Mouse (Mus musculus): Measurements from ENCODE around the gene Gm10300. TPM values are rescaled to one million over a fixed set of nuclear protein-coding genes. Genes with fewer than 3 reads are reported as not detected.
A peak's percentile ranks its signal among the peaks of the same experiment; 100 is the strongest.

Gm10300 gene
- total RNA-seq, 2 experiments from 2014 or later: 0.31 TPM; not detected in 1

GRCm38 (mm10) chr4:132049549-132050200, 24.8 kb upstream of the Gm10300 start:
- no peak for ATAC-seq (replicated peaks; ENCODE audit: poor library complexity, severe bottlenecking)

DNA sequence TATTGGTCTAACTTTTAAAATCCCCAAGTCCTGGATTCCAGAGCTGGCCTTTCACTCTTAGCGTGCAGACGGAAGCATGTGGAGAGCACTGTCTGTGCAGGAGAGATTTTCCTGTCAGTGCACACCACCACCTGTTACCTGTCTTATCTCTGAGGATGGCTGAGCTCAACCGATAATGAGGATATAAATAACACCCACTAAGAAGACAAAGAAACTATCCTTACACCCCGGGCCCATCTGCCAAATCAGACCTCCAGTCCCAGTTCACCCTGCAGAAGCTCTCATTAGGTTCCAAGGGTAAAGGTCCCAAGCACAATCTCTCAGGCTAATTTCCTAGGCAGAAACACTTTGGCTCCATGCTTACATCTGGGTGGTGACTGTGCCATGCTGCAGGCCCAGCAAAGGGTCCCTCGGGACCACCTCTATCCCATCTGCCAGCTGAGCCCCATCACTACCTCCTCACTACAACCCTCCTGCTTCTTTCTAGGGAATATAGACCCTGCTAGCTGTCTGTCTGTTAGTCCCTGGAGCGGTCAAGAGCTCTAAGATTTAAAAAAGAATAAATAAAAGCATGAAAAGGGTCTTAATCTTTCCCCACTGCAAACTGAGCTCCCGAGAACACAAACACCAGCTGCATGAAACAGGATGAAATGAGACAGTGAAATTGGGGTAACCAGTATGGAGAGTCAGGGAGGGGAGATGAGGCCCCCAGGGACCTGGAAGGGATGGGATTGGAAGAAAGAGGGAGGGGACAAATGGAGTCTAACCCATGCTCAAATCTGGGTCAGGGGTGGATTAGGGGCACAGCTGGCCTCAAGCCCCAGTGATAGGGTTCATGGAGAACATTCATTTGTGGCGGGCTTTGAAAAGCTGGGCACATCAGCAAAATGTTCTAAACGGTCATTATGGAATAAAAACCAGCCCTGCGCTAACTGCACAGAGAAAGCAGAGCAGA, 22.9 kb upstream of the Gm10300 start:
- no peak for ATAC-seq (replicated peaks; ENCODE audit: poor library complexity, severe bottlenecking)

DNA sequence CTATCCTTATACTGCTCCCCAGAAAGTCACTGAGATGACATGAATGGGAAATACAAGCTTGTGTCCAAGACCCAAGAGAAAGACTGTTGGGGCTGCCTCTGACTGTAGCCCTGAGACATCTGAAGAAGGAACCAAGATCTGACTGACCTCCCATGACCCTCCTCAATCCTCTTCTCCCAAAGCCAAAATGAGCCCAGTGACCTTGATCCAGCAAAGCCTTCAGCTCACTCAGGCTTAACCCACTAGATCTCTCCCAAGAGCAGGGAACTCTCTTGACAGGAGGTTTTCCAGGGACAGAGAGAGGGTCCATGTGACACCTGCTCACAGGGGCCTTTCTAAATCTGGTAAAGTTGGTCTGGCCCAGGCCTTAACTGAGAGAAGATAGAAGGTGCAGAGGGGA, 17.2 kb upstream of the Gm10300 start:
- ATAC-seq (replicated peaks; ENCODE audit: poor library complexity, severe bottlenecking): no peak

DNA sequence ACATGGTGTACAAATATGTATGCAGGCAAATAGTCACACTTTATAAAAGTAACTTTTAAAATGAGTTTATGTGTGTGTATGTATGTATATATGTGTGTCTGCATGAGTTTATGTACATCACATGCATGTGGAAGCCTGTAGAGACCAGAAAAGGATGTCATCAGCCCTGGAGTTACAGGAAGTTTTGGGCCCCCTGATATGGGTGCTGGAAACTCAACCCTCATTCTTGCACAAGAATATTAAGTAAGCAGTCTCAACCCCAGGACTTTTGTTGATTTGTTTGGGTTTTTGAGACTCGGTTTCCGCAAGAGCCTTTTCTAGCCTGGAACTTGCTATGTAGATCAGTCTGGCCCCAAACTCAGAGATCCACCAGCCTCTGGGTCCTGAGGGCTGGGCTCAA, 15.0 kb upstream of the Gm10300 start:
- peak; percentile 85 for ATAC-seq (replicated peaks; ENCODE audit: poor library complexity, severe bottlenecking)

DNA sequence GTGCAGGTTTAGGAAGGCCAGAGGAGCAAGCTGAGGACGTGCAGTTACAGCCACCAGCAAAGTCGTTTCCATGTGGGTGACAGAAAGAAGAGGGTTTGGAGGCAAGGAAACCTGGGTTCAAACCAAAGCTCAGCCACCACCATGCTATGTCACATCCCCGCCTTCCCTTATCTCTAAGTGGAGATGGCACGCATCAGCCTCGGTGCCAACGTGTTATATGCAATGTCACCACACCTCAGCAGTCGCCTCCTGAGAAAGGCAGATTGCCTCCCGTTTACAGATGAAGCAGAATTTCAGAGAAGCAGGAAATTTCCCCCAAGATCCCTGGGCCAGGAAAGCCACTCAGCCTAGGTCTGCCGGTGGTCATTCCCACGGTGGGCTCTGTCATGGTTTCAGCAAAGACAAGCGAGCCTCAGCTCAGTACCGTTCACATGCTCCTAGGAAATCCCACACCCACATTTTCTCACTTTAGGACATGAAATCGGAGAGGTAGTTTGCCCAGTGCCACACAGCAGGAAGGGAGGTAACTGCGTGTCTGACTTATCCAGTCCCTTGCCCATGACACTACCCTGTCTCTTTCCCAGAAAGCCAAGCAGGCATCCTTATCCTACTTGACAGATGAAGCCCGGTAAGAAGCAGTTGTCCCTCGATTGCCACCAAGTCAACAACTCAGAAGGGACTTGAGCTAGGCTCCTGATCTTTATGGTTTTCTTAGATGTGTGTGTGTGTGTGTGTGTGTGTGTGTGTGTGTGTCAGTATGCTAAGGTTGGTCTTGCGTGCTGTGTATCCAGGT, 14.3 kb upstream of the Gm10300 start:
- ATAC-seq (replicated peaks; ENCODE audit: poor library complexity, severe bottlenecking): no peak; the same call in 1 of the 2 replicates

- ATAC-seq (replicated peaks; ENCODE audit: poor library complexity, severe bottlenecking): no peak
These were observed 12.2 kb upstream of the Gm10300 start for GRCm38 (mm10) chr4:132062289-132062688.

DNA sequence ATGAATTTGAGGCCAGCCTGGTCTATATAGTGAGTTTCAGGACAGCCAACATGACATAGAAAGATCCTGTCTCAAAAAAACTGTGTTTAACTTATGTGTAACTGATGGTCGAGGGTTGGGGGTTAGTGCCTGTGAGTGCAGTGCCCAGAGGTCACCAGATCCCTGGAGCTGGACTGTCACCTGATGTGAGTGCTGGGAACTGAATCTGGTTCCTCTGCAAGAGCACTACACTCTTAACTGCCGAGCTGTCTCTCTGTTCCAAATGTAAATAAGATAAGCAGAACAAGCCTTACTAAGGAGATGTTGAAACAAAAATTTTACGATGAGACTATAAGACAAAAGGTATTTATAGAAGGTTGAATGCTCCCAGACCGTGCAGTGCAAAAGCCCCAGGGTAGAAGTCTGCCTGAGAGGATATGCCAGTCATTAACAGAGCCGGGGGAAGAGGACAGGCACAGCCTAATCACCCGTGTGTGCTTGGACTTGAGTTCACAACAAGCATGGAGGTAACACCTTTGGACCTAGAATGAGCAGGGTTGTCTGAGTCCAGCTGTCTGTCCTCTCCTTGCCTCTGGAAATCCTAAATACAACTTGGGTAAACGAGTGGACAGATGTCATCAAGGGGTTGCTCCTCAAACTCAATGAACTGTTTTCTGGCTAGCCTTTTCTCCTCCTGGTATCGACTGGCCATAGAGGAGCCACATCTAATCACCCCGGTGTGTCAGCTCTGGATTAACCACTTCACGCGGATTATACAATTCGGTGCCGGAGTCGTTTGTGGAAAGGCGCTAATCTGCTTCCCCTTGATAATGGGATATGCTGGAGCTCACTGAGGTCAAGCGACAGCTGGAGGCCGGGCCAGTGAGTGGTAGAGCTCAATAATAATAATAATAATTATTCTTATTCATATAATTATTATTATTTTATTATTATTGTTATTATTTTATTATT, 11.3 kb upstream of the Gm10300 start:
- ATAC-seq (replicated peaks; ENCODE audit: poor library complexity, severe bottlenecking): no peak

- ATAC-seq (replicated peaks; ENCODE audit: poor library complexity, severe bottlenecking): no peak
These were observed 9.9 kb upstream of the Gm10300 start for GRCm38 (mm10) chr4:132064550-132064949.

DNA sequence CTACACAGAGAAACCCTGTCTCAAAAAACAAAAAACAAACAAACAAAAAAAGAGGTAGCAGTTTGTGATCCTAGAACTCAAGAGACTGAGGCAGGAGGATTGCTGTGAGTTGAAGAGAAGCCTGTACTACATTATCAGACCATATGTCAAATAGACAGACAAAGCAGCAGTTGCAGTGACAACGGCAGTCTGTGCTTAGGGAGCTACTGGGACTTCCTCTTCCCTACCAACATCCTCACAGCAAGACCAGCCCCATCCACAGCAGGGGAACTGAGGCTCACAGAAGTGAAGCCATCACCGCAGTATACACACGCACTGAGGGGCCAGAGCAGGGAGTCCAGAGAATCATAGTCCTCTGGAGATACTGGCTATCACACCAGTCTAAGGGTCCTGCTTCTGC, 8.9 kb upstream of the Gm10300 start:
- peak; percentile 86 for ATAC-seq (replicated peaks; ENCODE audit: poor library complexity, severe bottlenecking)

GRCm38 (mm10) chr4:132066101-132066773, 8.3 kb upstream of the Gm10300 start:
- ATAC-seq (replicated peaks; ENCODE audit: poor library complexity, severe bottlenecking): no peak

GRCm38 (mm10) chr4:132067112-132067937, 7.2 kb upstream of the Gm10300 start:
- ATAC-seq (replicated peaks; ENCODE audit: poor library complexity, severe bottlenecking): no peak

DNA sequence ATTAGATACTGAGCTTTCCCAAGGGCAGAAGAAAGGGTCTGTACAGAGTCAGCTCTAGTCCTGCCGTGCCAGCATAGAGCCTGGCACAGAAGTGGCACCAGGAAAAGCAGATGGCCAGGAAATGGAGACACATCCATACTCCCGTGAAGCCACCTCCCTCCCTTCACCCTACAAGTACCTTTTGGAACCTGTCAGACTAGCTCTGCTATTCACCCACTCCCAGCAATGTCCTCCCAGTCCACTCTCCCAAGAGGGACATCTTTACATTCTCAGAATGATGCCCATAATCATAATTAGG, 6.6 kb upstream of the Gm10300 start:
- no peak for ATAC-seq (replicated peaks; ENCODE audit: poor library complexity, severe bottlenecking)

DNA sequence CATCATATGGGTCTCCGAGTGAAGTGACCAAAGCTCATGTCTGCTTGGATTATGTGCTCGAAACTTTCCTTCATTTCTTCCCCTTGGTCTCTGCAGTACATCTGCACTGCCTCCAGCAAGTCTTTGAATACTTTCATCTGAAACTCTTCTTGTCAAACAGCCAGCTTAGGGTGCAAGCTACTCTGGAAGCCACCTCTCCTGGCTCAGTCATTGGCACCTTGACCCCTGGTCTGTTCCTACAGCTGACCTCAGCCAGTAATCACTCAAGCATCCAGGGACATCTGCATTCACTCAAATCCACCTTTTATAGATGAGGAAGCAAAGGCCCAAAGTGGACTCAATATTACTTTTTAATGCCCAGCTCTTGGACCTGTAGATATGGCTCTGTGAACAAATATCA, 2.8 kb upstream of the Gm10300 start:
- ATAC-seq (replicated peaks; ENCODE audit: poor library complexity, severe bottlenecking): no peak

DNA sequence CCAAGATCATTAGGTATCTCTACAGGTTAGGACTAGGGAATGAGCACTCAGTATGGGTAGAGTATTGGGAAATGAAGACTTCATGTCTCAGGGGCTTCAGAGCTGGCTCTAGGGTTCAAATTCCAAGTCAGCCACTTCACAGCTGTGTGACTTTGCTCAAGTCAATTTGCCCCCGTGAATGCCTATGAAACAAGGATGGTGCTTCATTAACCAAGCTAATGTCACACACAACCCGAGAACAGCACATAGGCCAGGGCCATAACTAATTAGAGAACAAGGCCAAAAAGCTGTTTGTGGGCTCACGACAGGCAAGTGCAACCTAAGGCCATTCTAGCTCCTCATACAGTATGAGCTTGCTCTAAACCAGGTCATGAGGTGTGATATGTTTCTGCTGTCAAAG, 2.3 kb upstream of the Gm10300 start:
- ATAC-seq (replicated peaks; ENCODE audit: poor library complexity, severe bottlenecking): no peak

GRCm38 (mm10) chr4:132072946-132073345, 1.6 kb upstream of the Gm10300 start:
- no peak for ATAC-seq (replicated peaks; ENCODE audit: poor library complexity, severe bottlenecking)

- peak; percentile 69 for ATAC-seq (replicated peaks; ENCODE audit: poor library complexity, severe bottlenecking)
These were observed 654 bp downstream of the Gm10300 start, which contains the start of gene Epb41 for GRCm38 (mm10) chr4:132074933-132075769. Gene Epb41, minus strand, starts transcription at chr4:132075321.

GRCm38 (mm10) chr4:132075796-132076195, 1.3 kb downstream of the Gm10300 start:
- no peak for ATAC-seq (replicated peaks; ENCODE audit: poor library complexity, severe bottlenecking)
